Mouse (Mus musculus): Measurements from ENCODE around the gene Tmem258. TPM values are rescaled to one million over a fixed set of nuclear protein-coding genes. Genes with fewer than 3 reads are reported as not detected.

Gene Tmem258
- polyA plus RNA-seq, 1 experiment from 2014 or later: 370 TPM

GRCm38 (mm10) chr19:10173116-10173718 lies 30.6 kb upstream of the Tmem258 start:
- no peaks in the 10 kb centered on the region for H3K9me3 ChIP-seq (ENCODE audit: control insufficient read depth, low read length)
- no peaks in the 10 kb centered on the region for H3K36me3 ChIP-seq (ENCODE audit: control insufficient read depth, insufficient read depth, low read length)
- TF ChIP-seq CTCF (IDR thresholded peaks at IDR 0.05; ENCODE audit: low read depth) (no peak), EP300 (optimal IDR thresholded peaks at IDR 0.05) (no peak)
- H3K9ac ChIP-seq (ENCODE audit: low read length): no peak overlapping the region
- 61% methylated on average over 5 of the region's 5 CpGs for WGBS
- H3K4me3 ChIP-seq (ENCODE audit: low read depth, low read length): no peak overlapping the region
- DNase-seq (ENCODE audit: low spot score) (peak; percentile 59), ATAC-seq (ENCODE audit: low FRiP score, low TSS enrichment) (peak; percentile 87)
- no peaks in the 10 kb centered on the region for H3K4me1 ChIP-seq (replicated peaks; ENCODE audit: control insufficient read depth, insufficient read depth)
- no peak overlapping the region for H3K4me2 ChIP-seq (replicated peaks; ENCODE audit: low read depth)
- peak overlapping the region; percentile 63 for H3K27ac ChIP-seq (replicated peaks)
- no peaks in the 10 kb centered on the region for H3K27me3 ChIP-seq (ENCODE audit: control insufficient read depth, insufficient read depth, low read length)

GRCm38 (mm10) chr19:10173844-10174539 lies 29.8 kb upstream of the Tmem258 start:
- Histone ChIP-seq H3K4me1 (replicated peaks; ENCODE audit: control insufficient read depth, insufficient read depth) (no peaks in the 10 kb centered on the region), H3K27ac (replicated peaks) (no peak overlapping the region), H3K4me3 (ENCODE audit: low read depth, low read length) (no peak overlapping the region), H3K4me2 (replicated peaks; ENCODE audit: low read depth) (no peak overlapping the region), H3K36me3 (ENCODE audit: control insufficient read depth, insufficient read depth, low read length) (no peaks in the 10 kb centered on the region), H3K27me3 (ENCODE audit: control insufficient read depth, insufficient read depth, low read length) (no peaks in the 10 kb centered on the region), H3K9ac (ENCODE audit: low read length) (no peak overlapping the region), H3K9me3 (ENCODE audit: control insufficient read depth, low read length) (no peaks in the 10 kb centered on the region)
- ATAC-seq (ENCODE audit: low FRiP score, low TSS enrichment) (peak; percentile 34; the same call in 1 of the 2 replicates), DNase-seq (ENCODE audit: low spot score) (no peak)
- TF ChIP-seq EP300 (optimal IDR thresholded peaks at IDR 0.05) (no peak), CTCF (IDR thresholded peaks at IDR 0.05; ENCODE audit: low read depth) (no peak)
- 87% methylated on average over 7 of the region's 7 CpGs for WGBS

GRCm38 (mm10) chr19:10174956-10175355 lies 28.9 kb upstream of the Tmem258 start:
- H3K4me3 ChIP-seq (ENCODE audit: low read depth, low read length): no peak overlapping the region
- H3K9ac ChIP-seq (ENCODE audit: low read length): no peak overlapping the region
- no peak for ATAC-seq (ENCODE audit: low FRiP score, low TSS enrichment)
- H3K27me3 ChIP-seq (ENCODE audit: control insufficient read depth, insufficient read depth, low read length): no peaks in the 10 kb centered on the region
- H3K36me3 ChIP-seq (ENCODE audit: control insufficient read depth, insufficient read depth, low read length): no peaks in the 10 kb centered on the region
- no peak for TF ChIP-seq CTCF (IDR thresholded peaks at IDR 0.05; ENCODE audit: low read depth)
- H3K9me3 ChIP-seq (ENCODE audit: control insufficient read depth, low read length): no peaks in the 10 kb centered on the region
- H3K4me1 ChIP-seq (replicated peaks; ENCODE audit: control insufficient read depth, insufficient read depth): no peaks in the 10 kb centered on the region
- WGBS: 72% methylated on average over 4 of the region's 4 CpGs
- DNase-seq (ENCODE audit: low spot score): no peak
- H3K4me2 ChIP-seq (replicated peaks; ENCODE audit: low read depth): no peak overlapping the region
- H3K27ac ChIP-seq (replicated peaks): no peak overlapping the region

GRCm38 (mm10) chr19:10176477-10176876 lies 27.3 kb upstream of the Tmem258 start:
- Histone ChIP-seq H3K9ac (ENCODE audit: low read length) (no peak overlapping the region), H3K9me3 (ENCODE audit: control insufficient read depth, low read length) (no peaks in the 10 kb centered on the region), H3K36me3 (ENCODE audit: control insufficient read depth, insufficient read depth, low read length) (no peaks in the 10 kb centered on the region), H3K4me1 (replicated peaks; ENCODE audit: control insufficient read depth, insufficient read depth) (no peaks in the 10 kb centered on the region), H3K4me2 (replicated peaks; ENCODE audit: low read depth) (no peak overlapping the region), H3K4me3 (ENCODE audit: low read depth, low read length) (no peak overlapping the region), H3K27ac (replicated peaks) (no peak overlapping the region), H3K27me3 (ENCODE audit: control insufficient read depth, insufficient read depth, low read length) (no peaks in the 10 kb centered on the region)
- TF ChIP-seq EP300 (optimal IDR thresholded peaks at IDR 0.05): no peak
- no peak for TF ChIP-seq CTCF (IDR thresholded peaks at IDR 0.05; ENCODE audit: low read depth)
- no peak for DNase-seq (ENCODE audit: low spot score)
- ATAC-seq (ENCODE audit: low FRiP score, low TSS enrichment): no peak
- WGBS: 74% methylated on average over 1 of the region's 1 CpGs

- no peak for DNase-seq (ENCODE audit: low spot score)
- no peak overlapping the region for H3K4me2 ChIP-seq (replicated peaks; ENCODE audit: low read depth)
These were observed 26.9 kb upstream of the Tmem258 start for GRCm38 (mm10) chr19:10176941-10177372.

GRCm38 (mm10) chr19:10181225-10181624 lies 22.6 kb upstream of the Tmem258 start:
- no peak overlapping the region for H3K27ac ChIP-seq (replicated peaks)
- no peak overlapping the region for H3K9ac ChIP-seq (ENCODE audit: low read length)
- peaks cover 4% of the 10 kb centered on the region; the same call in 1 of the 2 replicates for H3K36me3 ChIP-seq (ENCODE audit: control insufficient read depth, insufficient read depth, low read length)
- no peak overlapping the region for H3K4me2 ChIP-seq (replicated peaks; ENCODE audit: low read depth)
- 90% methylated on average over 7 of the region's 7 CpGs for WGBS
- DNase-seq (ENCODE audit: low spot score) (no peak), ATAC-seq (ENCODE audit: low FRiP score, low TSS enrichment) (no peak)
- no peak overlapping the region for H3K4me3 ChIP-seq (ENCODE audit: low read depth, low read length)
- TF ChIP-seq CTCF (IDR thresholded peaks at IDR 0.05; ENCODE audit: low read depth): no peak
- no peak for TF ChIP-seq EP300 (optimal IDR thresholded peaks at IDR 0.05)
- H3K27me3 ChIP-seq (ENCODE audit: control insufficient read depth, insufficient read depth, low read length): no peaks in the 10 kb centered on the region
- no peaks in the 10 kb centered on the region for H3K9me3 ChIP-seq (ENCODE audit: control insufficient read depth, low read length)
- peaks cover 2% of the 10 kb centered on the region; the same call in 1 of the 2 replicates for H3K4me1 ChIP-seq (replicated peaks; ENCODE audit: control insufficient read depth, insufficient read depth)

More at GRCm38 (mm10) chr19:10176941-10177372, 26.9 kb upstream of the Tmem258 start:
- Histone ChIP-seq H3K36me3 (ENCODE audit: control insufficient read depth, insufficient read depth, low read length) (no peaks in the 10 kb centered on the region), H3K4me1 (replicated peaks; ENCODE audit: control insufficient read depth, insufficient read depth) (no peaks in the 10 kb centered on the region), H3K27me3 (ENCODE audit: control insufficient read depth, insufficient read depth, low read length) (no peaks in the 10 kb centered on the region), H3K9me3 (ENCODE audit: control insufficient read depth, low read length) (no peaks in the 10 kb centered on the region), H3K9ac (ENCODE audit: low read length) (no peak overlapping the region), H3K27ac (replicated peaks) (no peak overlapping the region), H3K4me3 (ENCODE audit: low read depth, low read length) (no peak overlapping the region)
- no peak for TF ChIP-seq EP300 (optimal IDR thresholded peaks at IDR 0.05)
- ATAC-seq (ENCODE audit: low FRiP score, low TSS enrichment): no peak
- WGBS: 46% methylated on average over 7 of the region's 7 CpGs
